Mouse (Mus musculus) large intestine, adult 2 months (tissue): ENCODE data around the gene Bpifb5. TPM values are rescaled to one million over a fixed set of nuclear protein-coding genes. Genes with fewer than 3 reads are reported as not detected.
"Not testable (repeated sequence)": the region's sequence is repeated elsewhere in the genome, so short reads cannot be mapped to it uniquely, and the experiment has no call there.

Source experiments
- DNase-seq: peaks from one replicate; pipeline ENCODE4 v3.0.0-alpha.2; 2012; ENCODE audit warnings: low read depth, low spot score
- WGBS: fragments of 180-500 bp; shearing (Covaris S2); methylation state at CpG from one replicate; pipeline ENCODE4 v1.1.7; 2018; 5-methylcytosine and 5-hydroxymethylcytosine counted together
- polyA plus RNA-seq: library from polyadenylated mRNA; depleted of rRNA; stranded (reverse); fragments of >200 nt; gene quantifications from 2 replicates; pipeline ENCODE4 v1.2.3, GENCODE M21; 2012; rRNA removed

Gene Bpifb5
- 0.05 and 0.08 TPM in 2 replicates for polyA plus RNA-seq

DNA sequence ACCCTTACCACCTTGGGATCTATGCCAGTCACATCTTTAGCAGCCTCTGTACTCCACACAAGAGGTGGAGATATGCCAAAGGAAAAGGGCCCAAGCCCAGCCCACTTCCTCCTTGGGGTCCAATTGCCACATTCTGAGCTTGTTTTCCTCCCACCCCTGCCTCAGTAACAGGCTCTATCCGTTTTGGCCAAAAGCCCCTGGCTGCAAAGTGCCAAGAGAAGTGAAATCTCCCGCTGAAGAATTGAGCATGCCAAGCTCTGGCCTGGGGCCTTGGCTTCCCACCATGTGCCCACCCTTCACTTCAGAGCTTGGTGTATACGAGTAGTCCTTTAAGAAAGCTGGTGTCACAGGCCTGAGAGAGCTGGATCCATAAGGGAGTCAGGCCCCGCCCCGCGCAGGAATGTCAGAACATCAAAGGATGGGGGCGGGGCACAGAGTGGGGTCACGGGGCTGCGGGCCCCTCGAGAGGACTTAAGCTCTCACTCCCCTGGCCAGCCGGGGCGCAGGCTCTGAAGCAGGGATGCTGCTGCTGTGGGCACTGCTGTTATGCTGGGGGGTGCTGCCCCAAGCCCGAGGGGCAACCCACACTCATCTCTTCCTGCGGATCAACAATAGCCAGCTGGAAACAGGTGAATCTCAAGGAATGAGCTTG, at the start of gene Bpifb5:
TSS of gene Bpifb5 (plus strand) at position 478 of the 652 bp plus-strand sequence.
- DNase-seq: no peak
- 8% methylated on average over 14 of the region's 14 CpGs for WGBS

DNA sequence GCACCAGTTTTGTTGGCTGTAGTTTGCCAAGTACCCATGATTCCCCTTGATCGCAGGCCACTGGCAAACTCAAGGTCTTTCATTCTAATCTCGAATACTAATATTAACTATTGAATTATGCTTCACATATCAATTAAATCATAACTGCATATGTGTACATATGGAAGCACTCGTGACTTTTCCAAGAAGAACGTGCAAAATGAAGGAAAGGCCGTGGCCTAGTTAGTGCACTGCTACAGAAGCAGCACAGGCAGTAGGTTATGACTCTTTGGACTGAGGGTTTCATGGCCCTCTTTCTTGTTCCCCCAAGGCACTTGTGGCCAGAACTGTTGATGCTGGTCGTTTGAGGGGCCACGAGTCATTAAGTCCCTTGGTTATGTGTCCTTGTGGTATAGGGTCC, 41.6 kb upstream of the Bpifb5 start:
- DNase-seq: not testable (repeated sequence)
- 77% methylated on average over 7 of the region's 7 CpGs for WGBS

DNA sequence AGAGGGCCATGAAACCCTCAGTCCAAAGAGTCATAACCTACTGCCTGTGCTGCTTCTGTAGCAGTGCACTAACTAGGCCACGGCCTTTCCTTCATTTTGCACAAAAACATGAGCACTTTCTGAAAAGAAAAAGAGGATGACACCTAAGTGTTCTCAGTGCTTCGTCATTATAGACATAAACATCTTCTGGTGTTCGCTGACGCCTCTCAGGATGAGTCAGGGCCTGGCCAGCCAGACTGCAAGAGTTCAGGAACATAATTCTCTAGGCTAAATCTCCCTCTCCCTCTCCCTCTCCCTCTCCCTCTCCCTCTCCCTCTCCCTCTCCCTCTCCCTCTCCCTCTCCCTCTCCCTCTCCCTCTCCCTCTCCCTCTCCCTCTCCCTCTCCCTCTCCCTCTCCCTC, 40.5 kb upstream of the Bpifb5 start:
- 66% methylated on average over 4 of the region's 4 CpGs for WGBS

GRCm38 (mm10) chr2:154185319-154185718, 38.2 kb upstream of the Bpifb5 start:
- DNase-seq: no peak
- 74% methylated on average over 6 of the region's 6 CpGs for WGBS

More for the DNA sequence above, 40.5 kb upstream of the Bpifb5 start:
- DNase-seq: not testable (repeated sequence)

DNA sequence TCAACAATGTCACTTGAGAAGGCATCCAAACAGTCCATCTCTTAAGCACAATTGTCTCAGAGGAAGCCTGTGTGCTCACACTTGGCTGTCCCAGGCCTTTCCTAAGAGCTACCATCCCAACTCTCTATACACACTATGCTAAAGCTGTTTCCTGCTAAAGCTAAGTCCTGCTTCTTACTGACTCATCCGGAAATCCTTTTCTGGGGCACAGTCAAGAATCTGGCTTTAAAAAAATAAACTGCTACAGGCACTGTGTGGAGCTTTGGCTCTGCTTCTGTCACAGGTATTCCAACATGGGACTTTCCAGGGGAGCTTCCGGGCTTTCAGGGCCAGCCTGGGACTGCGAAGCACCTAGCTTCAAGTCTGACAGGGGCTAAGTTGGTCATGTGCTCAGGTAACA, 37.8 kb upstream of the Bpifb5 start:
- 68% methylated on average over 3 of the region's 3 CpGs for WGBS
- no peak for DNase-seq

- 32% methylated on average over 5 of the region's 5 CpGs for WGBS
- no peak for DNase-seq
Measured at GRCm38 (mm10) chr2:154187468-154187867, 36.1 kb upstream of the Bpifb5 start.

DNA sequence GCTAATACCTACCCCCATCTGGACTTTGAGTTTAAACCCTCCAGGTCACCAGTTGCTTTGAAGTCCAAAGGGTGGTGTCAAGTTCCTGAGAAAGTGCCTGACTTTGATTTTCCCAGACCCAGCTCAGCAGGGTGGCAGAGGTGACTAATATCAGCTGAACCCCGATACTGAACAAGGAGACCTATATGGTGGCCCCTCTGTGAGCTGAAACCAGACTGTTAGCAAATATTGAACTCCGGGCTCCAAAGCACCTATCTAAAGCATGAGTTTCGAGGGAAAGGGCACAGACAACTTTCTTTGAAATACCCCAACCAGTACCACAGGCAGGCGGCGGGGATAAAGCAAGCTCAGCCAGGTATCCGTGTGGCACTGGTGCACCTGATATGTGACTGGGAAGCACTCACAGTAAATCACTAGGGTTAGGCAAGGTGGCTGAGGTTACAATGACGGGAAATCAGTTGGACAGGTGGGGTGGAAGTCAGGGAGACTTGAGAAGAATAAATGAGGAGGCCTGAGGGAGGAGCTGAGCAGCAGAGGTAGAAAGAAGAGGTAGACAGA, 33.6 kb upstream of the Bpifb5 start:
- WGBS: 58% methylated on average over 7 of the region's 7 CpGs
- no peak for DNase-seq

- DNase-seq: no peak
- 69% methylated on average over 11 of the region's 11 CpGs for whole genome bisulfite sequencing
Measured at GRCm38 (mm10) chr2:154190546-154191258, 32.8 kb upstream of the Bpifb5 start, which contains the start of gene Bpifb1. Gene Bpifb1, plus strand, starts transcription at chr2:154190818.

- whole genome bisulfite sequencing: 67% methylated on average over 2 of the region's 2 CpGs
- no peak for DNase-seq
Measured at GRCm38 (mm10) chr2:154192141-154192540, 31.4 kb upstream of the Bpifb5 start.

DNA sequence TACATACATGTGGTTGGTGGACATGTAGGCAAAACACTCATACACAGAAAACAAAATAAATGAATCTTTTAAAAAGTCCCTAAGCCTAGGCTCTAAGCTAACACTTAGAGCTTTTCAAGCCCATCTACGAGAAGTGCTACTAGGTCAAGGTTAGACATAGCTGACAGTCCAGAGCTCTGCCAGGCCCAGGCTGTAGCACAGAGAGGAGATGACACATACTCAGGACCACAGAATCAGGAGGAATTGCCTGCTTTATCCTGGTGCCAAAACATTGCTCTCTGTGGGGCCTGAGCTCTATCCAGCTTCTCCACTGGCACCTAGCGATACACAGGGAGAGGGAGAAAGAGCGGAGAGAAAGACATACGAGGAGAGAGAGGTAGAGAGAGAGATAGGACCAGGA, 30.5 kb upstream of the Bpifb5 start:
- WGBS: 76% methylated on average over 4 of the region's 4 CpGs
- DNase-seq: no peak

DNA sequence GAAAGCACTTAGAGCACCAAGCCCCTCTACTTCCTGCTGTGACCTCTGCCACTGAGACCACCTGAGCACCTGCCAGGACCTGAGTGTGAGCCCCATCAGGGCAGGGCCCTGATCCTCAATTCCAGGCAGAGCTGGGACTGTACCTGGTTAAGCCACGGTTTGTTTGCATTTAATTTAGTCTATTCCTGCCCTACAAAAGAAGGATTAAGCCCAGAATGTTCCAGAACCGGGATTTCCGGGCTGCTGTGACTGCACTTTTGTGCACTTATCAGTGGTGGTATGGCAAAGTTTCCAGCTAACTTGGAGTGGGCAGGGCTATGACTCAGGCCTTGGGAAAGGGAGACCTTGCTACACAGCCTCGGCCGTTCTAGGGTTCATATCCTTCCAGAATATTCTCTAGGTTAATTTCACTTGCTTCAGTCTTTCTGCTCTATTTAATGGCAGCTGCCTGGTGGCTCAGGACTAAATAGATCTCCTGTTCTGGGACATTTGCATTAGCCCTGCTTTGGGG, 29.5 kb upstream of the Bpifb5 start:
- no peak for DNase-seq
- WGBS: 54% methylated on average over 5 of the region's 5 CpGs

DNA sequence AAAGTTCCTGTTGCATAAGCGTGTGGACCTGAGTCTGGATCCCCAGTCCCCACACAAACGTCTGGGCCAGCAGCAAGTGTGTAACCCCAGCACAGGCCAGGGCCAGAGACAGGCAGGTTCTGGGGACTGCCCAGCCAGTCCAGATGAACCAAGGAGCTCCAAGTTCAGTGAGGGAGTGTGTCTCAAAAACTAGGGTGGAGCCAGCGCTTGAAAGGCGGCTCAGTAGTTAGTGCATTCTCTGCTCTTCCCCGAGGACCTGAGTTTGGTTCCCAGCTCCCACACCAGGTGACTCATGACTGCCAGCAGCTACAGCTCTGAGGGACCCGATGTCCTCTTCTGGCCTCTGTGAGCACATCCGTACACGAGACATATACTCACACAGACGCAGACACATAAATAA, 26.5 kb upstream of the Bpifb5 start:
- 81% methylated on average over 9 of the region's 9 CpGs for WGBS
- no peak for DNase-seq

- no peak for DNase-seq
- WGBS: 85% methylated on average over 4 of the region's 4 CpGs
Measured at GRCm38 (mm10) chr2:154204630-154205029, 18.9 kb upstream of the Bpifb5 start.

- DNase-seq: no peak
- 58% methylated on average over 7 of the region's 7 CpGs for WGBS
Measured at GRCm38 (mm10) chr2:154206908-154207307, 16.6 kb upstream of the Bpifb5 start.

- WGBS: 4% methylated on average over 3 of the region's 3 CpGs
- no peak for DNase-seq
Measured at GRCm38 (mm10) chr2:154209112-154209511, 14.4 kb upstream of the Bpifb5 start.

DNA sequence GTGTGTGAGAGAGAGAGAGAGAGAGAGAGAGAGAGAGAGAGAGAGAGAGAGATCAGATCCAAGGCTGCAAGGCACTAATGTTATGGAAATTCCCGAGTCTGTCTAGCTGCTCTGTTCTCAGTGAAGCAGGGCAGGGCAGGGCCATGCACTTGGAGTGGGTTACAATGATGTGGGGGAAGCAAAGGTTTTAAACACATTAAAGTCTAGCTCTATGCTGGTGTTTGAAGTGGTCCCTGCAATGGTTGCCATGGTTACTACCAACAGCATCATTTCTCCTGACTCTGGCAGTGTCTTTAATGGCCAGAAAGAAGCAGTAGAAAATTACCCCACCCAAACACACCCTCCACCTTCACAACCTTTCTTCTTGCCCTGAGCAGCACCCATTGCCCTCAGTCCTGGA, 12.4 kb upstream of the Bpifb5 start:
- no peak for DNase-seq
- 48% methylated on average over 1 of the region's 1 CpGs for WGBS

DNA sequence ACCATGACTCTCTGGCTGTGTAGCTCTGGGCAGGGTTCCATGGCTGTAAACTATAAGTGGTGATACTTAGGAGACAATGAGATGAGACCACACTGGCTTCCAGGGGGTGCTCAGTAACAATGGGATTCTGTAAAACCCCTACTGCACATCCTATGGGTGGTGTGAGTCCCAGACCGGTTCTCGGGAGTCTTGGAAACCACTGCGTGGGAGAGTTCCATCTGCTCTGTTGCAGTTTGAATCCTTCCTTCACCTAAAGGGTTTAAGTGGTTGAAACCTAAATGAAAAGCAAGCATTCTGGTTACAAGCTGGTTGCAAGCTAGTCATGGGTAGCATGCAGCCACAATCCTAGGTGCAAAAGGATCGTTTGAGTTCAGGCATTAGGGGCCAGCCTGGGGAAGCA, 11.7 kb upstream of the Bpifb5 start:
- 81% methylated on average over 4 of the region's 4 CpGs for WGBS
- no peak for DNase-seq

DNA sequence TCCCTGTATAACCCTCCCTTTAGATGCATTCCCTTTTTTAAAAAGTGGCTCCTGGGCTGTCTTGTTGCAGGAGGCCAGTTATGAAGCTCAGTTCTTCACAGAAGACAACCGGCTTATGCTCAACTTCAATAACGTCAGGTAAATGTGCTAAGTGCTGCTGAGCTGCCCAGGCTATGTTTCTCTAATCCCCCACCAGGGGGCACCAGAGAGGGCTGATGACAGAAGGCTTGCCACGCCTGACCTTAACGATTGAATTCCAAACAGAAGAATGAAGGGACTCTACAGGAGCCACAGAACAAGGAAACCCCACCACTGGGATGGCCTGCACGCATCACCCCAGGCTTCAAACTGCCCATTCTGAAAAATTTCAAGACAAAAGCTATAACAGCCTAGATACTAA, 8.4 kb upstream of the Bpifb5 start:
- DNase-seq: peak; percentile 62
- WGBS: 5% methylated on average over 5 of the region's 5 CpGs

GRCm38 (mm10) chr2:154219950-154220349, 3.6 kb upstream of the Bpifb5 start:
- 61% methylated on average over 5 of the region's 5 CpGs for WGBS
- DNase-seq: no peak

DNA sequence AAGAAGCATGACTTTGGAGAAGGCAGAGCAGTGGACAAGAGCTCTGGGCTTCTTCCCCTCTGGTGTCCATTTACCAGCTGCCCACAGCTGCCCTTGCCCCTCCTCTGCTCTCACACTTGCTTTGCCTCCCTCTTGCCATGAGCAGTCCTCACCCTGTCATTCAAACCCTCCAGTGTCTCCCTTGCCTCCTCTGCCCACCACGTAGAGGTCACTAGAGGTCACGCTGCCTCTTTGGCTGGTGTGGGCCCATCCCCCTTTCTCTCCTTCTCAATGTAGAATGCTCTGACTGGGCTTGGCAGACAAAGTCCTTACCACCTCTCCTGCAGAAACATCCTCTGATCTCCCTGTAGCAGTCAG, 353 bp downstream of the Bpifb5 start:
- no peak for DNase-seq
- 38% methylated on average over 2 of the region's 2 CpGs for WGBS

DNA sequence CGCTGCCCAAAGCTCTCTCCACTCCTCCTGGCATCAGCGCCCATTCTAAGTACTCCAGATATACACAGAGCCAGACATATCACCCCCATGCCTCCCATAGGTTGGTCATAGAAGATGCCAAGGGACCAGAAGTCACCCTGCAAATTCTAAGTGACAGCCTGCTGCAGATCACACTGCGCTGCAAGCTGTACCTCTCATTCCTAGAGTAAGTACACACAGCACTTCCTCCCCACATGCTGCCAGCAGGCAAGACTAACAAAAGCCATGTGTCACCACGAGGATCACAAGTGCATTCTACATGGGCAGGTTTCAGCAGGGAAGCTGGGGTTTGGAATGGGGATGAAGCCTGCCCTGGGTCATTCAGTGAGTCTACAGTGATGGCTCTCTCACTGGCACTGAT, 3.4 kb downstream of the Bpifb5 start:
- 69% methylated on average over 4 of the region's 4 CpGs for WGBS
- no peak for DNase-seq
